Mouse (Mus musculus) adrenal gland, adult 2 months (tissue): ENCODE data around the gene Ciao2a. TPM values are rescaled to one million over a fixed set of nuclear protein-coding genes. Genes with fewer than 3 reads are reported as not detected.

Experiments
- DNase-seq: peaks from one replicate; pipeline ENCODE4 v3.0.0; 2021
- long read RNA-seq: library from polyadenylated mRNA; stranded (forward); transcript quantifications from one replicate; pipeline ENCODE4 v2.0.0, GENCODE M21; 2021
- polyA plus RNA-seq: library from polyadenylated mRNA; depleted of rRNA; stranded (reverse); fragments of >200 nt; gene quantifications from 2 replicates; pipeline ENCODE4 v1.2.3, GENCODE M21; 2012; rRNA removed
- total RNA-seq, 2 experiments: library from RNA; stranded (reverse); gene quantifications; 2 replicates each; pipeline ENCODE4 v1.2.3; 2021

Gene Ciao2a
- total RNA-seq, result 10 to 100 TPM; 74.9 to 80.0 TPM
- polyA plus RNA-seq, result 4.9 and 5.2 TPM in 2 replicates
- long read RNA-seq, transcript Ciao2a-201 (5 exons, 1,240 nt), result major isoform, 57 of 65 reads
- long read RNA-seq, partial matches to known transcripts, result 1 of 65 reads
- long read RNA-seq, other reads (novel, unspliced or antisense), result 7 of 65 reads

GRCm38 (mm10) chr9:66126456-66127192 lies at the start of gene Ciao2a, which contains the start of gene Snx1:
Ciao2a (plus strand) TSS chr9:66126611.
Snx1 (minus strand) TSS chr9:66126587.
- peak; percentile 94 for DNase-seq

- DNase-seq, result no peak
These were observed 48.3 kb upstream of the Ciao2a start for GRCm38 (mm10) chr9:66078072-66078471.

GRCm38 (mm10) chr9:66078493-66078892 lies 47.9 kb upstream of the Ciao2a start:
- no peak for DNase-seq

- no peak for DNase-seq
These were observed 45.5 kb upstream of the Ciao2a start for GRCm38 (mm10) chr9:66080804-66081459.

GRCm38 (mm10) chr9:66081999-66082398 lies 44.4 kb upstream of the Ciao2a start:
- no peak for DNase-seq

GRCm38 (mm10) chr9:66084171-66084570 lies 42.2 kb upstream of the Ciao2a start:
- no peak for DNase-seq

- no peak for DNase-seq
These were observed 39.3 kb upstream of the Ciao2a start for GRCm38 (mm10) chr9:66087062-66087461.

- peak; percentile 77 for DNase-seq
These were observed 38.0 kb upstream of the Ciao2a start for GRCm38 (mm10) chr9:66088411-66088810.

GRCm38 (mm10) chr9:66090593-66091244 lies 35.7 kb upstream of the Ciao2a start:
- peak; percentile 49 for DNase-seq

- peak; percentile 42 for DNase-seq
These were observed 34.8 kb upstream of the Ciao2a start for GRCm38 (mm10) chr9:66091327-66092231.

GRCm38 (mm10) chr9:66092664-66093063 lies 33.7 kb upstream of the Ciao2a start:
- DNase-seq, result no peak

GRCm38 (mm10) chr9:66101577-66101976 lies 24.8 kb upstream of the Ciao2a start:
- no peak for DNase-seq

- DNase-seq, result no peak
These were observed 23.7 kb upstream of the Ciao2a start for GRCm38 (mm10) chr9:66102668-66103067.

GRCm38 (mm10) chr9:66104601-66105000 lies 21.8 kb upstream of the Ciao2a start:
- DNase-seq, result no peak

GRCm38 (mm10) chr9:66105168-66105567 lies 21.2 kb upstream of the Ciao2a start:
- no peak for DNase-seq

GRCm38 (mm10) chr9:66109574-66109973 lies 16.8 kb upstream of the Ciao2a start:
- DNase-seq, result no peak

- no peak for DNase-seq
These were observed 16.3 kb upstream of the Ciao2a start for GRCm38 (mm10) chr9:66110126-66110525.

GRCm38 (mm10) chr9:66110611-66111379 lies 15.6 kb upstream of the Ciao2a start:
- no peak for DNase-seq

- DNase-seq, result no peak
These were observed 12.1 kb upstream of the Ciao2a start for GRCm38 (mm10) chr9:66114341-66114740.

GRCm38 (mm10) chr9:66116890-66117289 lies 9.5 kb upstream of the Ciao2a start:
- DNase-seq, result peak; percentile 74

GRCm38 (mm10) chr9:66119498-66119897 lies 6.9 kb upstream of the Ciao2a start:
- no peak for DNase-seq
